In the genomic region with DNA sequence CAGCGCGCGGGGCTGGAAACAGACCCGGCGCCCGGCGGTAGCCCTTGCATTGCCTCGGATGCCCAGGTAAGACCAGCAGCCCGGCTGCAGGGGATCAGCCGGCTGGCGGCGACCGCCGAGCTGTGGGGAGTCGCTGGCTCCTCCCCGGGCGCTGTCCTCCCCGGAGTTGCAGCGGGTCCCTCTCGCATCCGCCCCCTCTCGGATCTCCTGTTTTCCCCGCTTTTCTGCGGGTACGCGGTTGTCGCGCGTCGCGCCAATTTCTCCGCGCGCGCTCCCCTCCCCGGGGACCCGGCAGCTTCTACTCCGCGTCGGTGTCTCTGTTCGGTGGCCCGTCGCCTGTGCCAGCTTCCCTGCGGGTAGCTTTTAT, we compare ENCODE assay signal across 8 mouse cellular contexts. TPM values are rescaled to one million over a fixed set of nuclear protein-coding genes. Genes with fewer than 3 reads are reported as not detected.
DNase-seq lines count a peak whose midpoint lies in the region; ATAC-seq and TF ChIP-seq lines count a peak whose summit lies in the region.

No protein-coding gene starts in this region.

- DNase-seq in cerebellum, adult 2 months = no peak
- no peak for DNase-seq in cerebellum, postnatal 4 days (ENCODE audit: low spot score in 2 of 2)
- no peak for DNase-seq in spleen, adult 2 months (ENCODE audit: low read depth in 1 of 2, low spot score in 2 of 2)
- no peak for DNase-seq in spleen, adult 12 weeks (ENCODE audit: low spot score)
- no peak for DNase-seq in adipocyte (ENCODE audit: low spot score)
- no peak for DNase-seq in spleen, postnatal 4 days (ENCODE audit: low spot score in 2 of 2)

- H3K9me3 ChIP-seq in intestine, embryonic 16.5 days (ENCODE audit: control insufficient read depth, low read length) = no peaks in the 10 kb centered on the region
- H3K9me3 ChIP-seq in neural tube, embryonic 13.5 days = no peaks in the 10 kb centered on the region

- peaks cover 6% of the 10 kb centered on the region for H3K4me1 ChIP-seq in cerebellum, adult 2 months (ENCODE audit: control insufficient read depth, insufficient read depth, low read length)
- H3K4me1 ChIP-seq in spleen, adult 2 months (ENCODE audit: control insufficient read depth, insufficient read depth, insufficient read length) = no peaks in the 10 kb centered on the region; the same call in 1 of the 2 replicates
- H3K4me1 ChIP-seq in intestine, embryonic 16.5 days (ENCODE audit: control insufficient read depth, insufficient read depth, low read length) = peaks cover 11% of the 10 kb centered on the region; the same call in 1 of the 2 replicates
- H3K4me1 ChIP-seq in neural tube, embryonic 13.5 days (replicated peaks) = peaks cover 32% of the 10 kb centered on the region

- peak overlapping the region; percentile 84 for H3K9ac ChIP-seq in intestine, embryonic 16.5 days (ENCODE audit: low read depth, low read length)
- H3K9ac ChIP-seq in neural tube, embryonic 13.5 days = peak overlapping the region; percentile 84

- H3K36me3 ChIP-seq in spleen, adult 2 months (ENCODE audit: control insufficient read depth, insufficient read depth, low read length) = no peaks in the 10 kb centered on the region
- H3K36me3 ChIP-seq in intestine, embryonic 16.5 days (ENCODE audit: control insufficient read depth, insufficient read depth, low read length) = no peaks in the 10 kb centered on the region
- H3K36me3 ChIP-seq in neural tube, embryonic 13.5 days = no peaks in the 10 kb centered on the region

- H3K4me2 ChIP-seq in intestine, embryonic 16.5 days (ENCODE audit: low read depth, low read length) = peak overlapping the region; percentile 48
- H3K4me2 ChIP-seq in neural tube, embryonic 13.5 days = peak overlapping the region; percentile 71

- no peak for TF ChIP-seq CTCF in cerebellum, adult 2 months (IDR thresholded peaks at IDR 0.05; ENCODE audit: borderline replicate concordance, insufficient read depth, low read depth, low read length)
- TF ChIP-seq CTCF in spleen, adult 2 months (IDR thresholded peaks at IDR 0.05; ENCODE audit: extremely low read depth, insufficient read depth, insufficient read length, insufficient replicate concordance) = no peak

- no peak for TF ChIP-seq POLR2A in cerebellum, adult 2 months (IDR thresholded peaks at IDR 0.05; ENCODE audit: borderline replicate concordance, insufficient read depth, low read length)
- TF ChIP-seq POLR2A in spleen, adult 2 months (IDR thresholded peaks at IDR 0.05; ENCODE audit: low read depth, low read length) = no peak

- peak overlapping the region; percentile 75 for H3K27ac ChIP-seq in cerebellum, adult 2 months (ENCODE audit: insufficient read depth, low read length)
- H3K27ac ChIP-seq in spleen, adult 2 months (ENCODE audit: insufficient read depth, low read length) = peak overlapping the region; percentile 88
- peak overlapping the region; percentile 97 for H3K27ac ChIP-seq in intestine, embryonic 16.5 days (ENCODE audit: low read length)
- peak overlapping the region; percentile 96 for H3K27ac ChIP-seq in neural tube, embryonic 13.5 days (replicated peaks)

- H3K4me3 ChIP-seq in cerebellum, adult 2 months (replicated peaks; ENCODE audit: insufficient read depth, low read depth, low read length) = peak overlapping the region; percentile 81
- H3K4me3 ChIP-seq in spleen, adult 2 months (ENCODE audit: extremely low read depth, insufficient read depth, insufficient read length) = peak overlapping the region; percentile 85
- peak overlapping the region; percentile 86 for H3K4me3 ChIP-seq in intestine, embryonic 16.5 days (ENCODE audit: low read length)
- peak overlapping the region; percentile 77 for H3K4me3 ChIP-seq in neural tube, embryonic 13.5 days

- H3K27me3 ChIP-seq in cerebellum, adult 2 months (ENCODE audit: control insufficient read depth, insufficient read depth, low read length) = no peaks in the 10 kb centered on the region
- no peaks in the 10 kb centered on the region for H3K27me3 ChIP-seq in spleen, adult 2 months (ENCODE audit: control insufficient read depth, insufficient read depth, low read length)
- no peaks in the 10 kb centered on the region for H3K27me3 ChIP-seq in intestine, embryonic 16.5 days (replicated peaks; ENCODE audit: control insufficient read depth, insufficient read depth, low read length)
- H3K27me3 ChIP-seq in neural tube, embryonic 13.5 days = no peaks in the 10 kb centered on the region

- ATAC-seq in intestine, embryonic 16.5 days = peak; percentile 89
- ATAC-seq in neural tube, embryonic 13.5 days (ENCODE audit: low read depth) = peak; percentile 83

- WGBS in cerebellum, adult 2 months = under 1% methylated on average over 44 of the region's 44 CpGs
- WGBS in spleen, adult 2 months = under 1% methylated on average over 44 of the region's 44 CpGs
- 0% methylated on average over 44 of the region's 44 CpGs for whole genome bisulfite sequencing in intestine, embryonic 16.5 days
- WGBS in neural tube, embryonic 13.5 days = under 1% methylated on average over 44 of the region's 44 CpGs

RNA-seq across cellular contexts. Expression of a gene that starts 0.4 kb away (rescaled TPM):
- polyA plus RNA-seq in cerebellum, adult 2 months (2012; rRNA removed) = 45.1 and 49.8 TPM in 2 replicates
- 7.2 and 9.3 TPM in 2 replicates for polyA plus RNA-seq in spleen, adult 2 months (2012; rRNA removed)
- 11.0 and 11.3 TPM in 2 replicates for polyA plus RNA-seq in intestine, embryonic 16.5 days (2015; fragmentation: Nextera tagmentation; extraction: Ambion mirVana)
- 32.9 and 37.7 TPM in 2 replicates for polyA plus RNA-seq in neural tube, embryonic 13.5 days (2015; fragmentation: Nextera tagmentation; extraction: Ambion mirVana)

RNA-seq across cellular contexts. Expression of a gene that starts 0.5 kb away (rescaled TPM):
- polyA plus RNA-seq in cerebellum, adult 2 months (2012; rRNA removed) = 22.6 and 23.5 TPM in 2 replicates
- polyA plus RNA-seq in spleen, adult 2 months (2012; rRNA removed) = 4.4 TPM in 2 replicates
- polyA plus RNA-seq in intestine, embryonic 16.5 days (2015; fragmentation: Nextera tagmentation; extraction: Ambion mirVana) = 26.3 and 31.5 TPM in 2 replicates
- polyA plus RNA-seq in neural tube, embryonic 13.5 days (2015; fragmentation: Nextera tagmentation; extraction: Ambion mirVana) = 33.9 and 35.5 TPM in 2 replicates

RNA-seq across cellular contexts. Expression of a gene that starts 28.7 kb away (rescaled TPM):
- polyA plus RNA-seq in cerebellum, adult 2 months (2012; rRNA removed) = 17.3 and 18.3 TPM in 2 replicates
- 2.6 and 3.6 TPM in 2 replicates for polyA plus RNA-seq in spleen, adult 2 months (2012; rRNA removed)
- polyA plus RNA-seq in intestine, embryonic 16.5 days (2015; fragmentation: Nextera tagmentation; extraction: Ambion mirVana) = 16.1 and 16.7 TPM in 2 replicates
- polyA plus RNA-seq in neural tube, embryonic 13.5 days (2015; fragmentation: Nextera tagmentation; extraction: Ambion mirVana) = 19.7 and 19.8 TPM in 2 replicates
